8 mouse cellular contexts compared by ENCODE assay signal in genomic region chr12:57196608-57197362, GRCm38 (mm10). TPM values are rescaled to one million over a fixed set of nuclear protein-coding genes. Genes with fewer than 3 reads are reported as not detected.
A peak's percentile ranks its signal among the peaks of the same experiment; 100 is the strongest.
DNase-seq lines count a peak whose midpoint lies in the region; ATAC-seq and TF ChIP-seq lines count a peak whose summit lies in the region.

No protein-coding gene starts in this region.

- H3K9me3 ChIP-seq in embryonic facial prominence, embryonic 11.5 days (replicated peaks; ENCODE audit: control insufficient read depth, low read length): no peaks in the 10 kb centered on the region
- H3K9me3 ChIP-seq in heart, embryonic 10.5 days: no peaks in the 10 kb centered on the region
- no peaks in the 10 kb centered on the region for H3K9me3 ChIP-seq in lung, postnatal 0 days (ENCODE audit: low read length)

- TF ChIP-seq EP300 in lung, postnatal 0 days (IDR thresholded peaks at IDR 0.05): no peak

- peak; percentile 12 for DNase-seq in thymus, postnatal 14 days
- no peak for DNase-seq in thymus, postnatal 10 days (ENCODE audit: low spot score in 2 of 2)
- peak; percentile 40 for DNase-seq in embryonic facial prominence, embryonic 11.5 days (ENCODE audit: low spot score)
- peak; percentile 82 for DNase-seq in heart, embryonic 10.5 days (ENCODE audit: low spot score)
- peak; percentile 92 for DNase-seq in kidney, adult 9 months
- DNase-seq in lung, postnatal 0 days (ENCODE audit: low spot score): peak; percentile 36
- DNase-seq in right cerebral cortex, postnatal 25 days: peak; percentile 8
- DNase-seq in natural killer cell, adult 2 months (ENCODE audit: low spot score in 2 of 2): no peak

- ATAC-seq in embryonic facial prominence, embryonic 11.5 days (replicated peaks; ENCODE audit: insufficient number of reproducible peaks, low FRiP score, low TSS enrichment, low read depth): peak; percentile 35; the same call in 1 of the 2 replicates
- peak; percentile 38 for ATAC-seq in lung, postnatal 0 days

- TF ChIP-seq CTCF in lung, postnatal 0 days (IDR thresholded peaks at IDR 0.05): no peak

- H3K9ac ChIP-seq in embryonic facial prominence, embryonic 11.5 days (replicated peaks; ENCODE audit: low read length): peak overlapping the region; percentile 58
- peak overlapping the region; percentile 19; the same call in 1 of the 2 replicates for H3K9ac ChIP-seq in lung, postnatal 0 days (replicated peaks; ENCODE audit: low read depth)

- peak overlapping the region; percentile 80 for H3K4me2 ChIP-seq in embryonic facial prominence, embryonic 11.5 days (ENCODE audit: low read depth, low read length)
- peak overlapping the region; percentile 76 for H3K4me2 ChIP-seq in lung, postnatal 0 days (replicated peaks; ENCODE audit: low read depth, low read length)

- WGBS in embryonic facial prominence, embryonic 11.5 days: under 1% methylated on average over 59 of the region's 59 CpGs
- under 1% methylated on average over 59 of the region's 59 CpGs for WGBS in heart, embryonic 10.5 days
- WGBS in lung, postnatal 0 days: 3% methylated on average over 57 of the region's 59 CpGs

- peak overlapping the region; percentile 47 for H3K4me3 ChIP-seq in embryonic facial prominence, embryonic 11.5 days (ENCODE audit: low read depth, low read length)
- peak overlapping the region; percentile 74 for H3K4me3 ChIP-seq in heart, embryonic 10.5 days
- peak overlapping the region; percentile 49 for H3K4me3 ChIP-seq in lung, postnatal 0 days (ENCODE audit: low read depth, low read length)

- no peaks in the 10 kb centered on the region for H3K4me1 ChIP-seq in embryonic facial prominence, embryonic 11.5 days (ENCODE audit: control insufficient read depth, insufficient read depth, low read length)
- H3K4me1 ChIP-seq in heart, embryonic 10.5 days: peaks cover 7% of the 10 kb centered on the region; the same call in 1 of the 2 replicates
- no peaks in the 10 kb centered on the region for H3K4me1 ChIP-seq in lung, postnatal 0 days (ENCODE audit: insufficient read depth, low read depth, low read length)

- H3K36me3 ChIP-seq in embryonic facial prominence, embryonic 11.5 days (replicated peaks; ENCODE audit: control insufficient read depth, insufficient read depth, low read depth, low read length): no peaks in the 10 kb centered on the region
- H3K36me3 ChIP-seq in heart, embryonic 10.5 days: no peaks in the 10 kb centered on the region
- no peaks in the 10 kb centered on the region for H3K36me3 ChIP-seq in lung, postnatal 0 days (ENCODE audit: insufficient read depth, low read length)

- H3K27ac ChIP-seq in embryonic facial prominence, embryonic 11.5 days (replicated peaks; ENCODE audit: low read depth, low read length): no peak overlapping the region
- H3K27ac ChIP-seq in heart, embryonic 10.5 days: peak overlapping the region; percentile 85
- no peak overlapping the region for H3K27ac ChIP-seq in lung, postnatal 0 days (ENCODE audit: low read length)

- H3K27me3 ChIP-seq in embryonic facial prominence, embryonic 11.5 days (ENCODE audit: control insufficient read depth, insufficient read depth, low read length): no peaks in the 10 kb centered on the region; the same call in 1 of the 2 replicates
- H3K27me3 ChIP-seq in heart, embryonic 10.5 days (ENCODE audit: insufficient read depth, poor library complexity, severe bottlenecking): 0 out of 2 replicates have a peak, but pooled peaks cover 7% of the 10 kb centered on the region
- H3K27me3 ChIP-seq in lung, postnatal 0 days (replicated peaks; ENCODE audit: insufficient read depth, low read length): no peaks in the 10 kb centered on the region; the same call in 1 of the 2 replicates

RNA-seq across cellular contexts. Expression of gene Slc25a21, which starts 0.5 kb away (rescaled TPM):
- polyA plus RNA-seq in embryonic facial prominence, embryonic 11.5 days (2014; fragmentation: Nextera tagmentation; extraction: Ambion mirVana): 1.9 and 2.4 TPM in 2 replicates
- polyA plus RNA-seq in heart, embryonic 10.5 days (2016; fragmentation: Nextera tagmentation; extraction: Ambion mirVana): 3.9 and 5.3 TPM in 2 replicates
- 0.06 and 0.18 TPM in 2 replicates for polyA plus RNA-seq in lung, postnatal 0 days (2015; fragmentation: Nextera tagmentation; extraction: Ambion mirVana)

RNA-seq across cellular contexts. Expression of gene Prps1l3, which starts 33.4 kb away (rescaled TPM):
- 99.1 and 101 TPM in 2 replicates for polyA plus RNA-seq in embryonic facial prominence, embryonic 11.5 days (2014; fragmentation: Nextera tagmentation; extraction: Ambion mirVana)
- polyA plus RNA-seq in heart, embryonic 10.5 days (2016; fragmentation: Nextera tagmentation; extraction: Ambion mirVana): 59.3 and 64.2 TPM in 2 replicates
- 22.9 and 24.8 TPM in 2 replicates for polyA plus RNA-seq in lung, postnatal 0 days (2015; fragmentation: Nextera tagmentation; extraction: Ambion mirVana)

RNA-seq across cellular contexts. Expression of gene Mipol1, which starts 33.4 kb away (rescaled TPM):
- 9.1 and 12.3 TPM in 2 replicates for polyA plus RNA-seq in embryonic facial prominence, embryonic 11.5 days (2014; fragmentation: Nextera tagmentation; extraction: Ambion mirVana)
- 8.7 and 10.2 TPM in 2 replicates for polyA plus RNA-seq in heart, embryonic 10.5 days (2016; fragmentation: Nextera tagmentation; extraction: Ambion mirVana)
- polyA plus RNA-seq in lung, postnatal 0 days (2015; fragmentation: Nextera tagmentation; extraction: Ambion mirVana): 5.7 and 6.4 TPM in 2 replicates

Comparison
In these comparisons a context has a peak if more than half of its experiments do, and no peak if none do; other contexts are left out.
1. DNase-seq: peak in thymus, postnatal 14 days (single experiment), embryonic facial prominence, embryonic 11.5 days (single experiment), heart, embryonic 10.5 days (single experiment), kidney, adult 9 months (single experiment), lung, postnatal 0 days (single experiment) and right cerebral cortex, postnatal 25 days (single experiment); none in thymus, postnatal 10 days (0 of 2) and natural killer cell, adult 2 months (0 of 2).
2. Peak in every context shown above with its lines, with median percentiles within 50 percentile points of each other: H3K4me3 ChIP-seq.